Mouse (Mus musculus): ENCODE measurements at regions not wholly inside any gene's neighbourhood (a gene's known extent, or its start where the extent isn't known, plus 50 kb on each side); places are given as distances from the start of the nearest gene placed in this dataset.

DNA sequence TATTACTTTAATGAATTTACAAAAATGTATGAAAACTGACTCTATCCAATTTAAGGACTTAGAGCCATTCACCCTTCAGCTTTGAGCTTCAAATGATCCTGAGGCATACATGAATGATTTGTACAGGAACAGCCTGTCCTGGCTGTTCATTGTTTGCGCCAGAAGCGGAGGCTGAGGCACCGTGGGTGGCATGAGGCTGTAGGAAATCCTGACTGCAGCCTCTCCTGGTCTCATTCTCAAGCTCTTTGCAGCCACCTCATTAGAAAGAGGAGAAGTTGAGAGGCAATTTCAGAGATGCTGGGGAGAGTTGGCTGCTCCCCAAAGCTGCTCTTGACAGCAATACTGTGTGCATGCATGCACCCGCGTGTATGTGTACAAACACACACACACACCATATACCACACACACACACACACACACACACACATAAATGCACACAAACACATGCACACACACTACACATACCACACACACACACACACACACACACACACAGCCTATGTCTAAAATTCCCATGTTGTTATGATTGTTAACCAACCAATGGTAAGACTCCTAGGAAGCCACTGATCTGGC is 434.9 kb upstream of the Btbd3 start:
- no peak for DNase-seq (ENCODE audit: low read depth)

- no peak for DNase-seq (ENCODE audit: low read depth)
Measured at GRCm38 (mm10) chr2:137814945-137815344, 441.4 kb upstream of the Btbd3 start.

DNA sequence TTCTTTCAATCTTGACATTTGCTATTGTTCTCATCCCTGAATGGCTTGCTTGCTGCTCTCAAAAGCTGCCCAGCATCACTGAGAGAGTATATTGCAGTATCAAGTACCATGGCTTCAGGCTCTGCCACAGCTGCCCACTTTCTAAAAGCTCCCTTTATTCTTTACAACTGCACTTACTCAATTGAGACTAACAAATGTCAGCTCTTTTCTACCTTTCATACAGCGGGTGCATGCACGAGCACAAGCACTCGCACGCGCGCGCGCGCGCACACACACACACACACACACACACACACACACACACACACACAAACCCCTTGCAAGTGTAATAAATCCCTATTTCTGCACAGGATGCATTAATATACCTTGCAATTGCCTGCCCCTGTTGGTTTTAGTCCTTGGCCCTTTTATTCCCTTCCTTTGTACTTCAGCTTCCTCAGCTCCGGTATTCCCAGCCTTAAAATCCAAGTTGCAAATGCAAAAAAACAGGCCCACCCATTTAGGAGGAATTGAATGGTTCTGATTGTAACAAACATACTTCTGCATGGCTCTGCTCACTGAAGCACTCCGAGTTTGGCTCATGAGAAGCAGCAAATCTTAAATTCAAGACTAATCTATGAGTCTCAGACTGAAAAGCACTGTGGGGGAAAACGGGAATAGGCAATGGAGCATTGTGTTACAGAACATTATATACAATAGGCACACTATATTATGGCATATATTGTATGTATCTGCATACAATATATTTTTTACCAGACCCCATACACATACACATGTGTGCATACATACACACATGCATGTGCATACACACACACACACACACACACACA is 447.7 kb upstream of the Btbd3 start:
- DNase-seq (ENCODE audit: low read depth) = no peak

- DNase-seq (ENCODE audit: low read depth) = peak; percentile 50
Measured at GRCm38 (mm10) chr2:137807594-137808295, 448.6 kb upstream of the Btbd3 start.

DNA sequence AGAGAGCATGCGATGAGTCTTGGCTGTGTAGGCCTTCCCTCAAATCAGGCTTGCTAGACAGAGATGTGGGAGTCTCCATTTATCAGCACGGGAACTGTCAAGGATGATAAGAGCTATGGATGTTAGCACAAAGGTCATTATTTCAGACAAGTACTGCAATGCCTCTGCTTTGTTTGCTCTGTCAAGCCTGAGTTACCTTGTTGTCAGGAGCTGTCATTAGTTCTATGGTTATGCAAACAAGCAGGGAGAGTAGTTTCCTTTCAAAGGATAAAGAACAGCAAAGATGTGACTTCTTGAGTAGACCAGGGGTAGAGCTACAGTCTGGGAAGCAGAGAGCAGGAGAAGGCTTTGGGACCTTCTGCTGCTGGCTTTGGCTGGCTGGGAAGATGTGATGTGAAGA is 461.5 kb upstream of the Btbd3 start:
- no peak for DNase-seq (ENCODE audit: low read depth)

DNA sequence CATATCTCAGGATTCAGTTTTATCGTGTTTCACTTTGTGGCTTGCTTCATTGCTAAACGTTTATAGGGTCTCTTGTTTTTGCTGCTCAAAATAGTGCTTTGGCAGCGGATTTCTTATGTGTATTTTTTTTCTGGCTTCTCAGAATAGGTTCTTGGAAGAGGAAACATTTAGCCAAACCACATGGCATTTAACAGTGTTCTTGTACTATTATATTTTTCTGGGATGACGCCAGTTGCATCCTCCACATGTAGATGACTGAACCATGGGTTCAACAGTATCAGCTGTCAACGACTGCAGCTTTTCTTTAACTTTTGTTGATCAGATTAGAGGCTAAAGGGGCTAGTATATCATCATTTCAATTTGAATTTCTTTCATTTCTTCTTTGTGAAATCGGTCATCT is 472.3 kb upstream of the Btbd3 start:
- DNase-seq (ENCODE audit: low read depth) = no peak

DNA sequence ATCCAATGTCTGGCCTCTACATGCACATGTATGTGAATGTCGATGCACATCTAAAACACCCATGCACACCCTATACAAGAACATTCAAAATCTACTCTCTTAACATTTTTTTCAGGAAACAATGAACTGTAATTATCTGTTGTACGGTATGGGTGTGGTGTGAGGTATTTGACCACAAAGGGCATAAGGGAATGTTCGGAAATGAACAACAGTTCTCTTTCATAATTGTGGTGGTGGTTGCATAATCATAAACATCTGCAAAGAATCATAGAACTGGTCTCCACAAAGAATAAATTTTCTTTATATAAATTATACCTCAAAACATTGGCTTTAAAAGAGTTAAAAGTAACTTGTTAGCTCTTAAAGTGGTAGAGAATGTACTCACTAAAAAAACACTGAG is 478.9 kb upstream of the Btbd3 start:
- peak; percentile 5 for DNase-seq (ENCODE audit: low read depth)

- no peak for DNase-seq (ENCODE audit: low read depth)
Measured at GRCm38 (mm10) chr2:137764785-137765184, 491.6 kb upstream of the Btbd3 start.

DNA sequence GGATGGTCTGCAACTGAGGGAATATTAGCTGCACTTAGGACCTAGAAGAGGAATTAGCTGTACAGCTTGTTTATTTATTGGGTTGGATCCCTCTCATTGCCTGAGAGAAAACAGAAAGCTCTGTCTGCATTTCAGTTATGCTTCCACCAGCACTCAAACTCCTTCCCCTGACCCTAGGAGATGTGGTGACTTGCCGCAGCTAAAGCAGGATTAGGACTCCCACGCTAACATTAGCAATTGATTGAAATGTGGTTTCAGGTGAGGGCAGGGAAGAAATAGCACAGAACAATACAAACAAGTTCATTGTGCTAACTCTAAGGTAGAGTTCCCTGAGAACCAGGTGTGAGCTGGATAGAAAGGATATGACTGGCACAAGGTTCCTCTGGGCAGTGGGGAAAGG is 496.9 kb upstream of the Btbd3 start:
- no peak for DNase-seq (ENCODE audit: low read depth)

- DNase-seq (ENCODE audit: low read depth) = no peak
Measured at GRCm38 (mm10) chr2:137758389-137758788, 498.0 kb upstream of the Btbd3 start.

DNA sequence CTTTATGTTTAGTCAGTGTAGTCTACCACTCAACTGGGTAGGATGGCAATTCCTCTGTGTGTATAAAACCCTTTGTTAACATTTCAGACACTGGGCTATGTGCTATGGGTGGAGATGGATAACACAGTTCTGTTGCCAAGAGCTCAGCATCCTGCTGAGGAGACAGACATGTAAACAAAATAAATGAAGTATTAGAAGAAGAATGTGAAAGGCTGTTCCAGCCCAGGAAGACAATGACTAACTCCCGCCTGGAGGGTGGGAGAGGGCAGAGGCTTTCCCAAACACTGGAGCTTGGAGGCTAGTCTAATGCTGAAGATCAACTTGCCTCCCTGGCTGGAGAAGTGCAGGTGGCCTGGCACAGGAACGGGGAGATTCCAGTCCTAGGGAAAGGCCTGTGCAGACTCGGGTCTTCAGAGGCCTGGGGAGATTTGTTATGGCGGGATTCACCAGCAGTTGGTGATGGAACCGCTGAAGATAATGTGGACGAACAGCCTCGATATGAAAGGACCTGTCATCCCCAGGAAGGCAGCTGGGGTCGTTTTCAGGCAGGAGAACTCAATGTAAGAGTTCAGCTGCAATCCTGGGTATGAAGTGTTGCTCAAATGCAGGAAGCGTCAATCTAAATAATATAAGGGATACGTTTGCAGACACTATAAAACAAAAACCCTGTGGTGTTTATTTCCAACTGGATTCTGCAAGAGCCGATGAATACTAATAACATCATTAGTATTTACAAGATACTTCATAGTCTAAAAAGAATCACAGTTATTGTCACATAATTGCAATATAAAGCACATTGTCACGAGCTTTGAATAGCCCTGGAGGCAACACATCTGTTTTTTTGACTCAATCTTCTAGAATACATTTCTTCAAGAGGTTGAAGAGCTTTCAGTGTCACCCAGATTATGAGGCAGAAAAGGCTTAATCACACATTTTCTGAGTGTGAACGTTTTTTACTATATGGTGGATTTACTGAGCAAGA is 498.8 kb upstream of the Btbd3 start:
- no peak for DNase-seq (ENCODE audit: low read depth)

DNA sequence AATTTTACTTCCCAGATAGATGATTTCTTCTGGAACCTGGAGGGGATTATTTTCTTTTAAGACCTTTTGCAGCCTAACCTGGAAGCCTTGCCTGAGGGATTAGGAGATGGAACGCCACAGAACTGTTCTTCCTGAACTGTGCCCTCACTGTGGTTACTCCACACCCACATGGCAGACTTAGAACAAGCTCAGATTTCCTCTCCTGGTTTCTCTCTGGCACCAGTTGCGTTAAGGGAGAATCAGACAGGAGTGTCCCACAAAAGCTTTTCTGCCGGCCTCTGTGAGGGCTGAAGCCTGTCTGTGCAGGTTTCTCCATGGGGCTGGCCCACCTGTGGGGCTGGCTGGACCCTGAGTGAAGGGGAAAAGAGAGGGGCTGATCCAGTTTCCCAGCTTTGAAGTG is 500.1 kb upstream of the Btbd3 start:
- no peak for DNase-seq (ENCODE audit: low read depth)

DNA sequence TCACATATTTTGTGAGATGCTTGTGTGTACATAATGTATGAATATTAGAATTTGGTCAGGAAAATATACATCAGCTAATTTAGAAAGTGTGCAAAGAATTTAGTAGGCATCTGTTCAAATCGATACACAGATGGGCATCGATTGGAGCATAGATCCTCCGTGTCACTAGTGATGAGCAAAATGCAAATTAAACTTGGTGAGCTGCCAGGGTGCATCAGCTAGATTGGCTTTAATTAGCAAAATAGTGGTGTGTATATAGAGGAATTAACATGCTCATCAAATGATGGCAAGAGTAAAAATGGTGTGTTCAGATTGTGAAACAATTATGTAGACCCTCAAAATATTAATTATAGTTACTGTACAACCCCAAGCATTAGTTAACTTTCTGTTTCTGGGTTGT is 501.9 kb upstream of the Btbd3 start:
- DNase-seq (ENCODE audit: low read depth) = no peak

- DNase-seq (ENCODE audit: low read depth) = peak; percentile 16
Measured at GRCm38 (mm10) chr2:137732410-137732809, 524.0 kb upstream of the Btbd3 start.

DNA sequence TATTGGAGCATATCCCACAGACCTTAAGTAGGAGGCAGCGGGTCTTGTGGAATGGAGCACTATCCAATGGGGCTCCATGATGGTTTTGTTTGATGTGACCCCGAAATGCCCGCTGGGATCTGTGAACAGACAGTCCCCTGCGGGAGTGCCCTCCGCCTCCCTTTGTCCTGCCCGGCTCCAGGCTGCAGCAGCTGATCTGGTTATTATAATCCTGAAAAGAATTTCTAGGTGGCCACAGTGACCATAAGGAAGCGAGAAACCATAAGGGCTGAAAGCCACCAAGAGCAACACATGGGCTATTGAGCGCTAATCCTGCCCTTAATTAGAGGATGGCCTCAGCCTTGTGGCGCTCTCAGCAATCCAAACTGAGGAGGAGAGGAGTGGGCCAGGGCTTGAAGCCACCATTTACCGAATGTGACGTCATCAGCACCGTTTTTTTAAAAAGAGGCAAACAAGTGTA is 525.9 kb upstream of the Btbd3 start:
- no peak for DNase-seq (ENCODE audit: low read depth)

DNA sequence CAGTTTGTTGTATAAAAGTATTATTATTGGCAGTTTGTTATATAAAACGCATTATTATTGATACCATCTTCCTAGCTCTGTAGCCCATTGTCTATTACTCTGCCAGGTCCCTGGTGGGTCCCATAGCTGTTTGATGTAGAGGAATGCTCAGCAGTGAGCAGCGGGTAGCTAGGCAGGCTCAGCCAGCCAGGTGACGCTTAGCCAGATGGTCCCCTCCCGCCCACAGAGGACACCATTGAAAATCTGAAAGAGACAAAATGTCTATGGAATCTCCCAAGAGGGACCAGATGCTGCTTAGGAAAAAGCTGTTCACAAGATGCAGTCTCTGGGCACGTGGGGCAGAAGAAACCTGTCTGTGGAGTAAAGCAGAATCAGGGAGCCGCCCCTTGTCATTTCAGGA is 526.5 kb upstream of the Btbd3 start:
- no peak for DNase-seq (ENCODE audit: low read depth)

DNA sequence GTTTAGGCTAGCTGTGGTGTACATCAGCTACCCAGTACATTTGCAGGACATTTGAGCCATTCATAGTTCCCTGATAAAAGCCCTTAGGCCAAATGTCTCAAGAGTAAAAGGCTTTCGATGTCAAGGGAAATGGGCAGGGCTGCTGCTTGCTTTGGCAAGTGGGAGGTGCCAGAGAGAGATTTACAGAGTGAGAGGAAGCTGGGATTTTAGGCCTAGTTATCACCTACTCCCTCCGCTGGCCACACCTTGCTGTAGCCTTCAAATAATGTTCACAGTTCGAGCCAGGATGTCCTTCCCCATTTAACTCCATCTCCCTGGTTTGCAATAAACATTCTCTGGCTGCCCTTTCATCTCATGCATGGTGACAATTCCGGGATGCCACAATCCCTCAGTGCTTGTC is 527.2 kb upstream of the Btbd3 start:
- DNase-seq (ENCODE audit: low read depth) = no peak

DNA sequence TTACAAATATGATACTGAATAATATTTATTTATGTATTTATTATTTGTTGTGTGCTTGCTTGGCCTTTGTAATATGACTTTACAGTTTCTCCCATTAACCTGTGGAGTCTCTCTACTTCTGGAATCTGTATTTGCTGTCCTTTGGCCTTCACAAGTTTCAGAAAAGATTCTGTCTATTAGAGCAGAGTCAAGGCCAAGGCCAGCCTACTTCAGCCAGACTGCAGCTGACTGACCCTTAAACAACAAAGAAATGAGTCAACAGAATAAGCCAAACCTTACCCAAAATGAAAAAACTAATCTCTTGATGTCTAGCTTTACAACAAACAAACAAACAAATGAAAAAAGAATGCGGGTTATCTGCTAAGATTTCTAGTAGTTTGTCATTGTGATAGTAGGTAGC is 532.7 kb upstream of the Btbd3 start:
- DNase-seq (ENCODE audit: low read depth) = no peak

DNA sequence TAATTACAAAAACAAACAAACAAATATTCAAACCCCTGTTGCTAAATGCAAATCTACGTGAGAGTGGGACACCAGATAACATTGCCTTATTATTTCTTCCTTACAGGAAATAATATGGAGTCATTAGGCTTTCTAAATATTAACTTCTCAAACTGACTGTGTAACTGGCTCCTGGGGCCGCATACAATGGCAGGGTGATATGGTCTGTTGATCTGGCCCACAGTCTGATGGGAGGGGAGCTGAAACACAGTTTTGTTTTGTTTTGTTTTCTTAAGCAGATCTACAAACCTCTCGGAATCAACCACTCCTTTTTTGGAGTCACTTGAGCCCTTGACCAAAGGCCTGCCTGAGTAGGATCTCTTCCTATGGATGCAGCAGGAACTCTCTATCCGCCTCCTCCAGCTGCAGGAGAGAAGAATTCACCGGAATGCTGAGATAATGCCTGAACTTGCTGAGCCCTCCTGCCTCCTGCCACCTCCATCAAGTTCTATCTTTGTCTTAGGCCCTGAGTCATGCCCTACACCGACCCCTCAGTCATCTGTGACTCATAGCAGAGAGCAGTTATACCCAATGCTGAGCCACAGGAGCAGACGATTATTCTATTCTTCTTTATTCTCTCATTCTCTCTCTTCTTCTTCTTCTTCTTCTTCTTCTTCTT is 534.5 kb upstream of the Btbd3 start:
- DNase-seq (ENCODE audit: low read depth) = no peak

DNA sequence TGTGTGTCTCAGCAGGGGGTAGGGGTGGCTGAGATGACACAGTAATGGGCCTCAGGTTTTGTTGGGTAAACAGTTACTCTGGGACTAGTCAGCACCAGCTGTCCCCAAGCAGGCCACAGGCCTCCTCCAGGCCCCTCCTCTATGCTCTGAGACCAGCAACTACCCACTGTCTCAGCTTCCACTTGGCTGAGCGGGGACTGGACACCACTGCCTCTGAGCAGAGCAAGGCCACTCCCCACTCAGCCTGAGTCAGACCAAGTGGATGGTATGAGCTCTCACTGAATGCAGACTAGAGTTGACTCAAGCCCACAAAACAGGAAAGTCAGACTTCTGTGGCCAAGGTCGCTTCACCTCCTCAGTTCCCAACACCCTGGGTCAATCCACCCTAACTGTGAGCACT is 540.5 kb upstream of the Btbd3 start:
- DNase-seq (ENCODE audit: low read depth) = peak; percentile 11

GRCm38 (mm10) chr2:137706528-137706988 is 549.8 kb upstream of the Btbd3 start:
- no peak for DNase-seq (ENCODE audit: low read depth)

Measured in 416B (cell line).